Mouse (Mus musculus) forebrain, embryonic 15.5 days (tissue): ENCODE data around the gene Serhl. TPM values are rescaled to one million over a fixed set of nuclear protein-coding genes. Genes with fewer than 3 reads are reported as not detected.
A peak's percentile ranks its signal among the peaks of the same experiment; 100 is the strongest.

Experiments used
- ATAC-seq: fragments of 200-750 bp; cut with Nextera tagmentation; replicated peaks from 2 replicates; pipeline ENCODE4 v1.8.0; 2017; ENCODE audit warnings: mild to moderate bottlenecking, moderate TSS enrichment, moderate library complexity
- H3K27ac ChIP-seq: fragments of 300-500 bp; sonication (generic); replicated peaks from 2 replicates; pipeline ENCODE4 v1.5.1; 2015; ENCODE audit warnings: mild to moderate bottlenecking, inconsistent platforms
- H3K27me3 ChIP-seq: fragments of 300-500 bp; sonication (generic); 2 replicates; pipeline ENCODE4 v1.6.1; 2015; ENCODE audit warnings: inconsistent platforms
- H3K36me3 ChIP-seq: fragments of 300-500 bp; sonication (generic); 2 replicates; pipeline ENCODE4 v1.6.1; 2015; ENCODE audit warnings: mild to moderate bottlenecking, inconsistent platforms
- H3K4me1 ChIP-seq: fragments of 300-500 bp; sonication (generic); 2 replicates; pipeline ENCODE4 v1.6.1; 2015; ENCODE audit warnings: inconsistent platforms
- H3K4me2 ChIP-seq: fragments of 300-500 bp; sonication (generic); replicated peaks from 2 replicates; pipeline ENCODE4 v1.6.1; 2015; ENCODE audit warnings: mild to moderate bottlenecking, inconsistent platforms
- H3K4me3 ChIP-seq: fragments of 300-500 bp; sonication (generic); 2 replicates; pipeline ENCODE4 v1.5.1; 2015; ENCODE audit warnings: mild to moderate bottlenecking, inconsistent platforms
- H3K9ac ChIP-seq: fragments of 300-500 bp; sonication (generic); replicated peaks from 2 replicates; pipeline ENCODE4 v1.6.1; 2015; ENCODE audit warnings: mild to moderate bottlenecking, inconsistent platforms
- H3K9me3 ChIP-seq: fragments of 300-500 bp; sonication (generic); 2 replicates; pipeline ENCODE4 v1.6.1; 2016; ENCODE audit warnings: inconsistent platforms
- WGBS: fragments of 180-500 bp; shearing (Covaris S2); methylation state at CpG from one replicate; pipeline ENCODE4 v1.1.7; 2015; ENCODE audit warnings: mixed read lengths; 5-methylcytosine and 5-hydroxymethylcytosine counted together
- polyA plus RNA-seq: library from polyadenylated mRNA; unstranded; fragments of >200 nt; fragmentation: Nextera tagmentation; extraction: Ambion mirVana; gene quantifications from 2 replicates; pipeline ENCODE4 v1.2.1, GENCODE M21; 2015

Serhl gene
- polyA plus RNA-seq, 1 experiment from 2014 or later, result 35.9 TPM

- Histone ChIP-seq H3K36me3 (no peaks in the 10 kb centered on the region), H3K9me3 (no peaks in the 10 kb centered on the region), H3K27me3 (0 out of 2 replicates have a peak, but pooled peaks cover 4% of the 10 kb centered on the region), H3K4me3 (no peak overlapping the region), H3K4me1 (peaks cover 18% of the 10 kb centered on the region), H3K9ac (no peak overlapping the region), H3K4me2 (no peak overlapping the region), H3K27ac (no peak overlapping the region)
- WGBS, result 82% methylated on average over 13 of the region's 13 CpGs
- ATAC-seq, result no peak
Measured at GRCm38 (mm10) chr15:83086636-83087328, 2.5 kb upstream of the Serhl start.

GRCm38 (mm10) chr15:83088495-83089428 is 544 bp upstream of the Serhl start:
- WGBS, result 4% methylated on average over 26 of the region's 27 CpGs
- peaks cover 18% of the 10 kb centered on the region for H3K4me1 ChIP-seq
- no peak for ATAC-seq
- no peak overlapping the region for H3K9ac ChIP-seq
- no peaks in the 10 kb centered on the region for H3K9me3 ChIP-seq
- H3K4me2 ChIP-seq, result peak overlapping the region; percentile 1; the same call in 1 of the 2 replicates
- H3K4me3 ChIP-seq, result no peak overlapping the region
- H3K27me3 ChIP-seq, result 0 out of 2 replicates have a peak, but pooled peaks cover 4% of the 10 kb centered on the region
- H3K36me3 ChIP-seq, result no peaks in the 10 kb centered on the region
- H3K27ac ChIP-seq, result no peak overlapping the region

DNA sequence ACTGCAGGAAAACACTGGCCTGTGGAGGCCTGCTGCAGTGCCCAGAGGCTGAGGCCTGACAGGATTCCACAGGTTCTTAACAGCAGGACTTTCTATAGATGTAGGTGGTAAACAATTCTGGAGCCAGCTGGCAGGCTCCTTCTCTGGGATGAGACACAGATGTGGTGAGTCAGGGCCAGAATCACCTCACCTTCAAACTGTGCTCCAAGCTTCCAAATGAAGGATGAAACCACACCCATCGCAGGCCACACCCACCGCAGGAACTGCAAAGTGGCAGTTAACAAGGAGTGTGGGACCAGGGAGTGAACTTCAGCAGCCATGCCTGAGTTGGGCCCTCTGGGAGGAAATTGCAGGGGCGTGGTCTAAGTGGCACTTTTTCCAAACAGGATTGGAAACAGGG is 1.6 kb downstream of the Serhl start:
- WGBS, result 48% methylated on average over 3 of the region's 3 CpGs
- H3K27ac ChIP-seq, result no peak overlapping the region

DNA sequence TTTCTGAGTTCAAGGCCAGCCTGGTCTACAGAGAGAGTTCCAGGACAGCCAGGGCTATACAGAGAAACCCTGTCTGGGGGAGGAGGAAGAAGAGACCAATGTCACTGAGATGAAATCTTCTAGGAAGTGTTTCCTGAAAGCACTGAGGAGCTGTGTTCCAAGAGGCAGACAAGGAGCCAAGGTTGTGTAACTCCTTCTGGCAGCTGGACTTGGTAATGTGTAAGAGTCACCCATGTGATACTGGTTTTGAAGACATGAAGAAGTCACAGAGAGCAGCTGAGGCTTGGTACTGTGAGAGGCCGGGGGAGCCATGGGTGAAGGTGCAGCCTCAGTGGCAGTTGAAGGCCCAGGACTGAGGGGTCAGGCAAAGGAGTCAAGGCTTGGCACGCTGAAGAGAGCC is 4.4 kb downstream of the Serhl start:
- 80% methylated on average over 2 of the region's 2 CpGs for WGBS
- no peak overlapping the region for H3K4me3 ChIP-seq
- no peak for ATAC-seq
- H3K27ac ChIP-seq, result no peak overlapping the region
- 0 out of 2 replicates have a peak, but pooled peaks cover 4% of the 10 kb centered on the region for H3K27me3 ChIP-seq
- no peaks in the 10 kb centered on the region for H3K36me3 ChIP-seq
- H3K9ac ChIP-seq, result no peak overlapping the region
- H3K4me2 ChIP-seq, result no peak overlapping the region
- H3K9me3 ChIP-seq, result no peaks in the 10 kb centered on the region
- peaks cover 8% of the 10 kb centered on the region for H3K4me1 ChIP-seq

More for the DNA sequence above, 1.6 kb downstream of the Serhl start:
- no peak overlapping the region for H3K4me3 ChIP-seq
- H3K36me3 ChIP-seq, result no peaks in the 10 kb centered on the region
- H3K4me2 ChIP-seq, result no peak overlapping the region
- H3K27me3 ChIP-seq, result 0 out of 2 replicates have a peak, but pooled peaks cover 4% of the 10 kb centered on the region
- H3K9me3 ChIP-seq, result no peaks in the 10 kb centered on the region
- no peak for ATAC-seq
- H3K9ac ChIP-seq, result no peak overlapping the region
- H3K4me1 ChIP-seq, result peaks cover 9% of the 10 kb centered on the region

DNA sequence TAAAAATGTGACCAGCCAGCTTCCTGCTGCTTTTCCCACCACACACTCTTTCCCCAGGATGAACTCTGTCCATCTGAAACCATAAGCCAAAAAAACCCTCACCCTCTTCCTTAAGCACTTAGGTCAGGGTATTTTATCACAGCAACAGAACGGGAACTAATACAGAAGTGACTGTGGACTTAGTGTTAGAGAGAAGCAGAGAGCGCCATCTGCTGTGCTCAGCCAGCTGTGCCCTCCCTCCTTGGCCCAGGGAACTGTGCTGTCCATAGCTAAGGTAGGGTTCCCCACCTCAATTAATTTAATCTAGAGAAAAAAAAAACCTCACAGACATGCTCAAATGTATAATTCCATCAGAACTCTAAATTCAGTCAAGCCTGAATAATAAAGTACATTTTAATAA is 6.6 kb downstream of the Serhl start:
- peaks cover 13% of the 10 kb centered on the region for H3K4me1 ChIP-seq
- WGBS, result 41% methylated on average over 2 of the region's 2 CpGs
- H3K27ac ChIP-seq, result no peak overlapping the region
- H3K27me3 ChIP-seq, result no peaks in the 10 kb centered on the region
- H3K4me3 ChIP-seq, result no peak overlapping the region
- no peak for ATAC-seq
- no peak overlapping the region for H3K9ac ChIP-seq
- no peaks in the 10 kb centered on the region for H3K9me3 ChIP-seq
- no peaks in the 10 kb centered on the region for H3K36me3 ChIP-seq
- H3K4me2 ChIP-seq, result no peak overlapping the region

- ATAC-seq, result peak; percentile 77; the same call in 1 of the 2 replicates
- no peaks in the 10 kb centered on the region for H3K27me3 ChIP-seq
- no peak overlapping the region for H3K27ac ChIP-seq
- H3K4me3 ChIP-seq, result peak overlapping the region; percentile 39
- peaks cover 13% of the 10 kb centered on the region for H3K4me1 ChIP-seq
- H3K9me3 ChIP-seq, result no peaks in the 10 kb centered on the region
- peak overlapping the region; percentile 43 for H3K9ac ChIP-seq
- peak overlapping the region; percentile 63 for H3K4me2 ChIP-seq
- 2% methylated on average over 31 of the region's 31 CpGs for WGBS
- H3K36me3 ChIP-seq, result no peaks in the 10 kb centered on the region
Measured at GRCm38 (mm10) chr15:83099533-83100331, 10.4 kb downstream of the Serhl start.

DNA sequence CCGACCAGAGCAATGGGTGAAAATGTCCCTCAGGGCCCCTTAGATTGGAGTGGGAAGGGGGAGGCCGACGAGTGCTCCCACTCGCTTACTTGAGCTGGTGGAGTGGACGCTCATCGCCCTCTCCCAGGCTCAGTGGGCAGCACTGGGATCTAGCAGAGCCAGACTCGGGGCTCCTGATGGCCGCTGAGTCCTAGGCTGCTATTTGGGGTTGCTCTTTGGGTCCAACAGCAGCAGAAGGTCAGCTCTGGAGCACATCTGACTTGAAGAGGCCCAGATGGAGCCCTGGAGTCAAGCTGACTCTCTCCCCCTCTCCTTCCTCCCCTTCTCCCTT is 11.0 kb downstream of the Serhl start:
- H3K9me3 ChIP-seq, result no peaks in the 10 kb centered on the region
- peak overlapping the region; percentile 63 for H3K4me2 ChIP-seq
- H3K36me3 ChIP-seq, result no peaks in the 10 kb centered on the region
- no peak overlapping the region for H3K27ac ChIP-seq
- H3K4me1 ChIP-seq, result peaks cover 13% of the 10 kb centered on the region
- ATAC-seq, result peak; percentile 23; the same call in 1 of the 2 replicates
- no peaks in the 10 kb centered on the region for H3K27me3 ChIP-seq
- peak overlapping the region; percentile 39 for H3K4me3 ChIP-seq
- 3% methylated on average over 8 of the region's 8 CpGs for WGBS
- H3K9ac ChIP-seq, result peak overlapping the region; percentile 43

DNA sequence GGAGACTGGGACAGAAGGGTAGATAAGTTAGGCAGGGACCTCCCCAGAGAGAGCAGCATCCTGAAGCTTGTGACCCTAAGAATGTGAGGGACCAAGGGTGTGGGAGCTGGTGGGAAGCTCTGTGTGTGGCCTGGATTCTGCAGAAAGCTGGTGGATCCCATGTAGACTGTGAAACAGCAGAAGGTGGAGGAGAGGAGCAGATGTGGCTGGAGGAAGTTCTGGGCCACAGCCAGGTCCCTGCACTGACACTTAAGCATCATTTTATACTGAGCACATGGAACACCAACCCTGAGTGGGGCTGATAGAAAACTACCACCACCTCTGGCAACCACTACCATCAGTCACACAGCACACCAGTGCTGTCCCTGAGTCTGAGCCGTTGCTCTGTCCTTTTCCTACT is 13.8 kb downstream of the Serhl start:
- 30% methylated on average over 1 of the region's 1 CpGs for WGBS
- H3K36me3 ChIP-seq, result no peaks in the 10 kb centered on the region
- no peaks in the 10 kb centered on the region for H3K27me3 ChIP-seq
- no peak for ATAC-seq
- H3K9ac ChIP-seq, result no peak overlapping the region
- H3K9me3 ChIP-seq, result no peaks in the 10 kb centered on the region
- no peak overlapping the region for H3K4me2 ChIP-seq
- no peak overlapping the region for H3K27ac ChIP-seq
- peaks cover 13% of the 10 kb centered on the region for H3K4me1 ChIP-seq
- H3K4me3 ChIP-seq, result no peak overlapping the region

DNA sequence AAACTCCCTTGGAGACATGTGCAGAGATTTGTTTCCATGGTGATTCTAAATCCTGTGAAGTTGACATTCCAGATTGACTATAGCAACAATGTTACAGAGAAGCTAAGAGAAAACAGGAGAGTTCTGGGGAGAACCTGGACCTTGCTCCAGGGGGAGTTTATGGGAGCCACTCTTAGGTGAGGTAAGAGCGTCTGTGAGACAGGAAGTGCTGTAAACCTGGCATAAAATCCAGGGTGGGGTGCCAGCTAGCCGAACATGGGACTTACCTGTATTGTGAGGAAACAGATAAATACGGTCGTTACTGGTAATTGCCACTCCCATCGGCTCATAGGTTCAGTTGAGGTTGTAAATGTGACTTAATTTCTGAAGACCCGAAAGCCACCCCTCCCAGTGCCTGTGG is 17.1 kb downstream of the Serhl start:
- 72% methylated on average over 6 of the region's 6 CpGs for WGBS
- no peak overlapping the region for H3K27ac ChIP-seq
- H3K27me3 ChIP-seq, result no peaks in the 10 kb centered on the region
- ATAC-seq, result no peak
- no peak overlapping the region for H3K4me2 ChIP-seq
- H3K9me3 ChIP-seq, result no peaks in the 10 kb centered on the region
- H3K4me1 ChIP-seq, result no peaks in the 10 kb centered on the region
- H3K9ac ChIP-seq, result no peak overlapping the region
- H3K36me3 ChIP-seq, result no peaks in the 10 kb centered on the region
- no peak overlapping the region for H3K4me3 ChIP-seq

GRCm38 (mm10) chr15:83107814-83108213 is 18.5 kb downstream of the Serhl start:
- H3K4me2 ChIP-seq, result no peak overlapping the region
- no peaks in the 10 kb centered on the region for H3K36me3 ChIP-seq
- H3K27me3 ChIP-seq, result no peaks in the 10 kb centered on the region
- ATAC-seq, result no peak
- 38% methylated on average over 6 of the region's 6 CpGs for WGBS
- H3K27ac ChIP-seq, result no peak overlapping the region
- peaks cover 3% of the 10 kb centered on the region; the same call in 1 of the 2 replicates for H3K4me1 ChIP-seq
- no peaks in the 10 kb centered on the region for H3K9me3 ChIP-seq
- H3K4me3 ChIP-seq, result no peak overlapping the region
- H3K9ac ChIP-seq, result no peak overlapping the region

- Histone ChIP-seq H3K4me1 (peaks cover 11% of the 10 kb centered on the region), H3K27ac (no peak overlapping the region), H3K4me3 (no peak overlapping the region), H3K4me2 (no peak overlapping the region), H3K9ac (no peak overlapping the region), H3K27me3 (no peaks in the 10 kb centered on the region), H3K36me3 (peaks cover 5% of the 10 kb centered on the region; the same call in 1 of the 2 replicates), H3K9me3 (no peaks in the 10 kb centered on the region)
- 68% methylated on average over 6 of the region's 6 CpGs for WGBS
- no peak for ATAC-seq
Measured at GRCm38 (mm10) chr15:83111290-83111689, 22.0 kb downstream of the Serhl start.
